Mouse (Mus musculus) midbrain, embryonic 13.5 days (tissue): Measurements from ENCODE around the gene Rbbp9. TPM values are rescaled to one million over a fixed set of nuclear protein-coding genes. Genes with fewer than 3 reads are reported as not detected.
A peak's percentile ranks its signal among the peaks of the same experiment; 100 is the strongest.

ENCODE experiments used
- ATAC-seq: fragments of 200-750 bp; cut with Nextera tagmentation; 2 replicates; pipeline ENCODE4 v1.8.0; 2017; ENCODE audit warnings: mild to moderate bottlenecking, moderate TSS enrichment, moderate library complexity
- H3K27ac ChIP-seq: fragments of 300-500 bp; sonication (generic); 2 replicates; pipeline ENCODE4 v1.5.1; 2015; ENCODE audit warnings: inconsistent platforms, mild to moderate bottlenecking, moderate library complexity
- H3K27me3 ChIP-seq: fragments of 300-500 bp; sonication (generic); 2 replicates; pipeline ENCODE4 v1.6.1; 2015; ENCODE audit warnings: mild to moderate bottlenecking, inconsistent platforms
- H3K36me3 ChIP-seq: fragments of 300-500 bp; sonication (generic); 2 replicates; pipeline ENCODE4 v1.6.1; 2015; ENCODE audit warnings: mild to moderate bottlenecking, inconsistent platforms
- H3K4me1 ChIP-seq: fragments of 300-500 bp; sonication (generic); replicated peaks from 2 replicates; pipeline ENCODE4 v1.6.1; 2015; ENCODE audit warnings: inconsistent platforms
- H3K4me2 ChIP-seq: fragments of 300-500 bp; sonication (generic); replicated peaks from 2 replicates; pipeline ENCODE4 v1.6.1; 2015; ENCODE audit warnings: moderate library complexity, mild to moderate bottlenecking, inconsistent platforms
- H3K4me3 ChIP-seq: fragments of 300-500 bp; sonication (generic); replicated peaks from 2 replicates; pipeline ENCODE4 v1.5.1; 2015; ENCODE audit warnings: mild to moderate bottlenecking, inconsistent platforms
- H3K9ac ChIP-seq: fragments of 300-500 bp; sonication (generic); replicated peaks from 2 replicates; pipeline ENCODE4 v1.6.1; 2015; ENCODE audit warnings: mild to moderate bottlenecking, inconsistent platforms
- H3K9me3 ChIP-seq: fragments of 300-500 bp; sonication (generic); 2 replicates; pipeline ENCODE4 v1.6.1; 2016; ENCODE audit warnings: mild to moderate bottlenecking, inconsistent platforms
- WGBS: fragments of 180-500 bp; shearing (Covaris S2); methylation state at CpG from one replicate; pipeline ENCODE4 v1.1.7; 2015; 5-methylcytosine and 5-hydroxymethylcytosine counted together
- polyA plus RNA-seq: library from polyadenylated mRNA; unstranded; fragments of >200 nt; fragmentation: Nextera tagmentation; extraction: Ambion mirVana; gene quantifications from 2 replicates; pipeline ENCODE4 v1.2.1, GENCODE M21; 2015

Gene Rbbp9
- polyA plus RNA-seq, 1 experiment from 2014 or later = 63.3 TPM

DNA sequence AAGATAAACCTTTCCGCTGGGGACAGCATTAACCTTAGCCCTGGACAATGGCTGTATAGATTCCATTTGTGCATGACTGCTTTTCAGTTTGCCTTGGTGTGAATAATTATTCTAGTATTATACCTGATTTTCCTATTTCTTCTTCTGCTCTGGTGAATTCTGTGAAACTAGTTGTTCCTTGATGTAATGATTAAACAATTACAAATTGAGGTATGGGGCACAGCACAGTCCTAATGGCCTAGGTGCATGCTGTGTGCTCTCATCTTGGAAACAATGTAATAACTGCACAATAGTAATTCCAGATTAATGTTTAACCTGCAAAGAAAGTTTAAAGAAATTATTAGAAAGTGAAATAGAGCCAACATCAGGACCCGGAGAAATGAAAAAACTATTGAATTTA lies 5.6 kb downstream of the Rbbp9 start:
- Histone ChIP-seq H3K9me3 (no peaks in the 10 kb centered on the region), H3K9ac (no peak overlapping the region), H3K27me3 (no peaks in the 10 kb centered on the region), H3K4me2 (no peak overlapping the region), H3K36me3 (peaks cover 63% of the 10 kb centered on the region), H3K27ac (no peak overlapping the region), H3K4me3 (no peak overlapping the region), H3K4me1 (peaks cover 9% of the 10 kb centered on the region)
- ATAC-seq = no peak
- 95% methylated on average over 2 of the region's 2 CpGs for WGBS

GRCm38 (mm10) chr2:144544630-144545029 lies 6.0 kb downstream of the Rbbp9 start:
- 90% methylated on average over 6 of the region's 6 CpGs for WGBS
- Histone ChIP-seq H3K27me3 (no peaks in the 10 kb centered on the region), H3K4me3 (no peak overlapping the region), H3K36me3 (peaks cover 67% of the 10 kb centered on the region), H3K27ac (no peak overlapping the region), H3K4me1 (peaks cover 5% of the 10 kb centered on the region), H3K4me2 (no peak overlapping the region), H3K9me3 (no peaks in the 10 kb centered on the region), H3K9ac (no peak overlapping the region)
- ATAC-seq = no peak

DNA sequence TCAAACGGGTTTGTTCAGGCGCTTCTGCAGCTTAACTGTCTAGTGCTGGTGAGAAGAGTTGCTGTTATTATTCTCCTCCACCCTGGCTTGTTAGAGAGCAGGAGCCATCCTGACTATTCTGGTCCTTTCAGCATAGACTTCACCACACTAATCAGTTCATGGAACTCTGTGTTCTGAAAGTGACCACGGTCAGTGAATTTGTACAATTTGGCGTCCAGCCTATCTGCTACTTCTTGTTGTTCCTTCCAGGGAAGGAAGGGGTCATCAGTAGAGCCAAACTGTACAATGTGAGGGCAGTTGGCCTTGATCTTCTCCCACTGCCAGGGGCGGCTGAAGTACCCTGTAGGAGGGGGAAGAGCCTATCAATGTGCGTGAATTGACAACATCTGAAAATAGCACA lies 7.0 kb downstream of the Rbbp9 start:
- Histone ChIP-seq H3K27ac (no peak overlapping the region), H3K9ac (no peak overlapping the region), H3K27me3 (no peaks in the 10 kb centered on the region), H3K4me2 (no peak overlapping the region), H3K4me1 (no peaks in the 10 kb centered on the region), H3K9me3 (no peaks in the 10 kb centered on the region), H3K4me3 (no peak overlapping the region), H3K36me3 (peaks cover 77% of the 10 kb centered on the region)
- no peak for ATAC-seq
- 91% methylated on average over 6 of the region's 6 CpGs for WGBS

DNA sequence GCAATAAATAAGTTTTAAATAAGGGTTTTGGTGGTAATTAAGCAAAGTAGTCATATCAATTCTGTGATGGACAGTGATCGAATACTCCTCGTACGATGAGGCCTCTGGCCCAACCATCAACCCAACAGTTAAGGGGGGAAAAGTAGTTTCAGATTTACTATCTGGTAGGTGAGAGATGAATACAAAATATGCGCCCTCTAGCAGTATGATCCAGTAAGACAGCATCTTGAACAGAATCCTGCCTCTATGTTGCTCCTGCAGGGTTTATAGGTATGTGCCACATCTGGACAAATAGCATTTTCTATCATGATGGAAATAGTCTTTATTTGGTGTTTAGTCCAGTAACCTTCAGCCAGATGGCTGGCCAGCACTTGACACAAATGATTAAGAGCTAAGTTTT lies 9.4 kb downstream of the Rbbp9 start:
- ATAC-seq = no peak
- no peaks in the 10 kb centered on the region for H3K9me3 ChIP-seq
- no peak overlapping the region for H3K4me3 ChIP-seq
- no peaks in the 10 kb centered on the region for H3K27me3 ChIP-seq
- H3K36me3 ChIP-seq = peaks cover 83% of the 10 kb centered on the region
- no peaks in the 10 kb centered on the region for H3K4me1 ChIP-seq
- no peak overlapping the region for H3K9ac ChIP-seq
- WGBS = 91% methylated on average over 4 of the region's 4 CpGs
- H3K27ac ChIP-seq = no peak overlapping the region
- H3K4me2 ChIP-seq = no peak overlapping the region

DNA sequence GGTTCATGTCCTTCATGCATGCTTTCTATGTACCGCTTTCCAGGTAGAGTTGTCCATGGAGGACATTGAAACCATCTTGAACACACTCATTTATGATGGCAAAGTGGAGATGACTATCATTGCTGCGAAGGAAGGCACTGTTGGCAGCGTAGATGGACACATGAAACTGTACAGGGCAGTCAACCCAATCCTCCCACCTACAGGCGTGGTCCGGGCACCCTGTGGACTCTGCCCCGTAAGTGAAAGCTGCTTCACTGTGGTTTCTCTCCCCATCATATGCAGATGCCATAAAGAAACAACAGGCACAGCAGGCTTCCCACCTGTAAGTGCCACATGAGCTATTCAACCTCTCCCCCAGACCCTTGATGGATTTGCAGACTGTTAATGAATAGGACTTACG lies 13.5 kb downstream of the Rbbp9 start:
- no peak for ATAC-seq
- H3K9me3 ChIP-seq = 0 out of 2 replicates have a peak, but pooled peaks cover 3% of the 10 kb centered on the region
- H3K27ac ChIP-seq = no peak overlapping the region
- no peak overlapping the region for H3K4me3 ChIP-seq
- H3K4me1 ChIP-seq = no peaks in the 10 kb centered on the region
- H3K36me3 ChIP-seq = peaks cover 88% of the 10 kb centered on the region
- no peaks in the 10 kb centered on the region for H3K27me3 ChIP-seq
- 96% methylated on average over 7 of the region's 7 CpGs for WGBS
- H3K9ac ChIP-seq = no peak overlapping the region
- no peak overlapping the region for H3K4me2 ChIP-seq

GRCm38 (mm10) chr2:144527821-144528174 lies 22.9 kb downstream of the Rbbp9 start:
- Histone ChIP-seq H3K9ac (peak overlapping the region; percentile 86), H3K27me3 (peaks cover 6% of the 10 kb centered on the region; the same call in 1 of the 2 replicates)
- WGBS = under 1% methylated on average over 25 of the region's 25 CpGs

DNA sequence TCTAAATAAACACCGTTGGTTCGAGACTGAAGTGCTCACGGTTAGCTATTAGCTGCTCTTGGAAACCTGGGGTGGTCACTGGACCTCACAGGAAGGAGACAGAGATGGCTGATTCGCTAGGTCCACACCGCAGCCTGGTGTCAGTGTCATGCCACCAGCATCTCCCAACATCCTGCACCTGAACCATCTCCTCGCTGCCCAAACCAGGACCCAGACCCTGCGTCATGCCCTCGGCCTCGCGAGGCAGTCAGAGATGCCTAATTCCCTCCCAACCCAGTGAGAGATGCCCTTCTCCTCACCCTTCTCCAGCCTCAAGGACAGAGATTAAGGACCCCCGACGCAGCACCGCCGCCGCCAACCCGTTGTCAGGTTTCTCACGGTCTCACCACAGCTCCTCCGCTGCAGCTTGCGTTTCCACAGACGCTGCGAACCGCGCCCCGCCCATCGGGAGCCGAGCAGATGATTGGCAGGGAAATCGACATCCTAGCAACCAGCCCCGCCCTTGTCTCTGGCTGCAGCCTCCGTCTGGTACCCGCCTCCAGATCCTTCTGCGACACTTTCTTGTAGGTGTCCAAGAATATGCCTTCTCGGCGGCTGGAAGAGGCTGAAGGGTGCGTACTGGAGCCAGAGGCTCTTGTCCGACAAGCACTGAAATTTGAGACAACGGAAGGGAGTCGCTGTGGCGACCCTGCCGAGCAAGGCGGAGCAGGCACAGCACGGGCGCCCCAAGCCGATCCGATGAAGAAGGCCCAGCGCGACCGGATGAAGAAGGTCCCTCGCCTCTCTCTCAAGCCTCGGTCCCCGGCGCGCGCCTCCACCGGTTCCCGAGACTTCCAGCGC lies 23.5 kb downstream of the Rbbp9 start, which contains the start of the genes Dzank1 and Polr3f:
Dzank1 (minus strand) TSS at position 434 of the 840 bp plus-strand sequence.
Polr3f (plus strand) TSS at position 738 of the 840 bp plus-strand sequence.
- Histone ChIP-seq H3K9ac (peak within 1 kb of the TSS; percentile 86), H3K9me3 (no peaks in the 10 kb centered on the region), H3K27me3 (peaks cover 6% of the 10 kb centered on the region; the same call in 1 of the 2 replicates), H3K36me3 (peaks cover 11% of the 10 kb centered on the region), H3K4me3 (peak within 1 kb of the TSS; percentile 96), H3K4me1 (peaks cover 29% of the 10 kb centered on the region), H3K27ac (peak within 1 kb of the TSS; percentile 95), H3K4me2 (peak within 1 kb of the TSS; percentile 68)
- WGBS = under 1% methylated on average over 56 of the region's 56 CpGs
- ATAC-seq = peak; percentile 98

More at GRCm38 (mm10) chr2:144527821-144528174, 22.9 kb downstream of the Rbbp9 start:
- Histone ChIP-seq H3K27ac (peak overlapping the region; percentile 95), H3K36me3 (peaks cover 15% of the 10 kb centered on the region), H3K4me3 (peak overlapping the region; percentile 96), H3K4me2 (peak overlapping the region; percentile 68), H3K4me1 (peaks cover 29% of the 10 kb centered on the region), H3K9me3 (no peaks in the 10 kb centered on the region)
- peak; percentile 71 for ATAC-seq

DNA sequence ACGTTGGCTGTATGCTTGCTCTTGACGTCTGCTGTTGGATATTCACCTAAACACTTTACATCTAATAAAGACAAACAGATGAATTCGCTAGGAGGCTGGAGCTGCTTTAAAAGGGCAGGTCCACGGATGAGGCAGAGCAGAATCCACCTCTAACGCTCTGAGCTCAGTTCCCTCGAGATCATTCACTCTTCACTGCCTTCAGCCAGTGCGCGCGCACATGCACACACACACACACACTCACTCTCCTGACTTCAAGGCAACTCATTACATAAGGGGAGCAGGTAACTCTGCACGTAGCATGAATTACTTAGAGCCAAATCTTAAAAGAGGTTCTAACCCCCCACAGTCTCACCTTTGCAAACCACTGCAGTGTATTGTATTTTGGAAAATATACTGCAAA lies 24.8 kb downstream of the Rbbp9 start:
- no peaks in the 10 kb centered on the region for H3K9me3 ChIP-seq
- peaks cover 29% of the 10 kb centered on the region for H3K4me1 ChIP-seq
- ATAC-seq = no peak
- no peak overlapping the region for H3K27ac ChIP-seq
- H3K4me2 ChIP-seq = peak overlapping the region; percentile 68
- H3K4me3 ChIP-seq = peak overlapping the region; percentile 96; the same call in 1 of the 2 replicates
- peaks cover 7% of the 10 kb centered on the region for H3K36me3 ChIP-seq
- H3K27me3 ChIP-seq = peaks cover 9% of the 10 kb centered on the region; the same call in 1 of the 2 replicates
- H3K9ac ChIP-seq = peak overlapping the region; percentile 10; the same call in 1 of the 2 replicates
- 51% methylated on average over 10 of the region's 10 CpGs for WGBS

DNA sequence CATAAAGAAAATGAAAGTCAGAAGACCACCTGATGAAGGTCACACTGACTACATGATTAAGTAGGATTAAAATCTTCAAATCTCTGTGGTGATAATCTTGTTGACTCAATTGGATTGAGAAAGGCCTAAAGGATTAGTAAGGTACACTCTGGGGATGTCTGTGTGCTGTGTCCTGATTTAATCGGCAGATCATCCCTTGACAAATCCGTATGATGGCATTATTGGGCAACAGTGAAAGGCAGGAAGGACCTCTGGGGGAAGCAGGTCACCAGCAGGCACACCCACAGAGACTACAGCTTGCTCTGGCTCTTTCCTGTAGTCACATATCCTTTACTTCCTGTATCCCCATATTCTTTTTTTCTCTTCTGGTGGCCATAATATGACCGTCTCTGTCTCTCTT lies 30.9 kb downstream of the Rbbp9 start:
- Histone ChIP-seq H3K9ac (no peak overlapping the region), H3K4me2 (no peak overlapping the region), H3K36me3 (peaks cover 21% of the 10 kb centered on the region), H3K27me3 (peaks cover 18% of the 10 kb centered on the region), H3K9me3 (no peaks in the 10 kb centered on the region), H3K4me1 (no peaks in the 10 kb centered on the region), H3K27ac (no peak overlapping the region), H3K4me3 (no peak overlapping the region)
- 52% methylated on average over 3 of the region's 3 CpGs for WGBS
- ATAC-seq = no peak

DNA sequence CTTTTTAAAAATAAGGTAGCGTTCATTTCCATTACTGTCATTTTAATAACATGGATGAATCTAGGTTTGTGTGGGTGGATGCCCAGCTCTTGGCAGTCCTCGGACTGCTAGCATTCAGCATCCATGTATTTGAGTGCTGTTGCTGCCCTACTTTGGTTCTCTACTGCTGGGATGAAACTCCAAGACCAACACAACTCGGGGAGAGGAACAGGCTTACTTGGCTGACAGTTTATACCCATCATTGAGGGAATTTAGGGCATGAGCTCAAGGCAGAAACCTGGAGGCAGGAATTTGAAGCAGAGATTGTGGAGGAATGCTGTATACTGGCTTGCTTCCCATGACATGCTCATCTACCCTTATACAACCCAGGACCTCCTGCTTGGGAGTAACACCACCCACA lies 36.0 kb downstream of the Rbbp9 start:
- Histone ChIP-seq H3K27ac (no peak overlapping the region), H3K9me3 (no peaks in the 10 kb centered on the region), H3K4me2 (no peak overlapping the region), H3K36me3 (peaks cover 15% of the 10 kb centered on the region; the same call in 1 of the 2 replicates), H3K4me1 (no peaks in the 10 kb centered on the region), H3K4me3 (no peak overlapping the region), H3K27me3 (peaks cover 4% of the 10 kb centered on the region; the same call in 1 of the 2 replicates), H3K9ac (no peak overlapping the region)
- ATAC-seq = no peak
- WGBS = 79% methylated on average over 3 of the region's 3 CpGs

GRCm38 (mm10) chr2:144502134-144502533 lies 48.5 kb downstream of the Rbbp9 start:
- no peak overlapping the region for H3K27ac ChIP-seq
- H3K4me1 ChIP-seq = no peaks in the 10 kb centered on the region
- H3K27me3 ChIP-seq = no peaks in the 10 kb centered on the region
- H3K4me3 ChIP-seq = no peak overlapping the region
- H3K9me3 ChIP-seq = no peaks in the 10 kb centered on the region
- WGBS = 91% methylated on average over 6 of the region's 6 CpGs
- no peak overlapping the region for H3K9ac ChIP-seq
- ATAC-seq = no peak
- peaks cover 33% of the 10 kb centered on the region for H3K36me3 ChIP-seq
- no peak overlapping the region for H3K4me2 ChIP-seq
